Mouse (Mus musculus): ENCODE measurements around the gene Hspa1a. TPM values are rescaled to one million over a fixed set of nuclear protein-coding genes. Genes with fewer than 3 reads are reported as not detected.
"Not testable (repeated sequence)": the region's sequence is repeated elsewhere in the genome, so short reads cannot be mapped to it uniquely, and the experiment has no call there.

The Hspa1a gene
- polyA plus RNA-seq, 1 experiment from 2014 or later = 2.3 TPM

DNA sequence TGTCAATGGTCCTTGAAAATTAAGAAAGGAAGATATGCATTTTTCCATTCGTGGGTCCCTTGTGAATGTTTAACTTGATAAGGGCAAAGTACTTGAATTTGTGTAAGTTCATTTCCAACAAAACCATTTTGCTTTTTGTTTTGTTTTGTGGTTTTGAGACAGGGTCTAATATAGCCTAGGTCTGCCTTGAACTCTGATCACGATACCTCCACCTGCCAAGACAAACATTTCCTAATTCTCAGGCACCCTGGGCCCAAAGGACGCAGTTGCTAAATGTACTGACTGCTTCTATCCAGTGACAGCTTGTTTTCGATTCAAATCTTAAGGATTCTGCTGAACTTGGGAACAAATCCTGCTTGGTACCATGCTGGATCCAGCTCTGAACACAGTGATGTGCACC, 7.7 kb upstream of the Hspa1a start:
- Histone ChIP-seq H3K36me3 (0 out of 2 replicates have a peak, but pooled peaks cover under 1% of the 10 kb centered on the region), H3K27me3 (no peaks in the 10 kb centered on the region), H3K4me3 (no peak overlapping the region), H3K9ac (replicated peaks) (0 out of 2 replicates have a peak overlapping the region, but pooled peaks have one; percentile 20), H3K9me3 (no peaks in the 10 kb centered on the region), H3K4me1 (peaks cover 18% of the 10 kb centered on the region), H3K27ac (replicated peaks) (no peak overlapping the region), H3K4me2 (replicated peaks) (no peak overlapping the region)
- 94% methylated on average over 4 of the region's 4 CpGs for WGBS
- ATAC-seq (ENCODE audit: low FRiP score, low read depth) = no peak

DNA sequence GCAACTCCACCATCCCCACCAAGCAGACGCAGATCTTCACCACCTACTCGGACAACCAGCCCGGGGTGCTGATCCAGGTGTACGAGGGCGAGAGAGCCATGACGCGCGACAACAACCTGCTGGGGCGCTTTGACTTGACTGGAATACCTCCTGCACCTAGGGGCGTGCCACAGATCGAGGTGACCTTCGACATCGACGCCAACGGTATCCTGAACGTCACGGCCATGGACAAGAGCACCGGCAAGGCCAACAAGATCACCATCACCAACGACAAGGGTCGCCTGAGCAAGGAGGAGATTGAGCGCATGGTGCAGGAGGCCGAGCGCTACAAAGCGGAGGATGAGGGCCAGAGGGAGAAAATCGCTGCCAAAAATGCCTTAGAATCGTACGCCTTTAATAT, 6.3 kb upstream of the Hspa1a start:
- H3K4me3 ChIP-seq = no peak overlapping the region
- H3K27ac ChIP-seq (replicated peaks) = no peak overlapping the region
- H3K9me3 ChIP-seq = no peaks in the 10 kb centered on the region
- H3K36me3 ChIP-seq = no peaks in the 10 kb centered on the region
- WGBS = 89% methylated on average over 27 of the region's 27 CpGs
- no peak for ATAC-seq (ENCODE audit: low FRiP score, low read depth)
- peaks cover 18% of the 10 kb centered on the region for H3K4me1 ChIP-seq
- H3K4me2 ChIP-seq (replicated peaks) = no peak overlapping the region
- peaks cover 10% of the 10 kb centered on the region; the same call in 1 of the 2 replicates for H3K27me3 ChIP-seq
- H3K9ac ChIP-seq (replicated peaks) = no peak overlapping the region

DNA sequence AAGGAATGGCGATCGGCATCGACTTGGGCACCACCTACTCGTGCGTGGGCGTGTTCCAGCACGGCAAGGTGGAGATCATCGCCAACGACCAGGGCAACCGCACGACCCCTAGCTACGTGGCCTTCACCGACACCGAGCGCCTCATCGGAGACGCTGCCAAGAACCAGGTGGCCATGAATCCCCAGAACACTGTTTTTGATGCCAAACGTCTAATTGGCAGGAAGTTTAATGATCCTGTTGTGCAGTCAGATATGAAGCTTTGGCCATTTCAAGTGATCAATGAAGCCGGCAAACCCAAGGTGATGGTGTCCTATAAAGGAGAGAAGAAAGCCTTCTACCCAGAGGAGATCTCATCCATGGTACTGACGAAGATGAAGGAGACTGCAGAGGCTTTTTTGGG, 5.0 kb upstream of the Hspa1a start:
- Histone ChIP-seq H3K9ac (replicated peaks) (no peak overlapping the region), H3K4me1 (peaks cover 13% of the 10 kb centered on the region), H3K4me3 (no peak overlapping the region), H3K27me3 (peaks cover 18% of the 10 kb centered on the region; the same call in 1 of the 2 replicates), H3K36me3 (no peaks in the 10 kb centered on the region), H3K4me2 (replicated peaks) (no peak overlapping the region), H3K9me3 (no peaks in the 10 kb centered on the region), H3K27ac (replicated peaks) (no peak overlapping the region)
- ATAC-seq (ENCODE audit: low FRiP score, low read depth) = no peak
- WGBS = 95% methylated on average over 20 of the region's 20 CpGs

DNA sequence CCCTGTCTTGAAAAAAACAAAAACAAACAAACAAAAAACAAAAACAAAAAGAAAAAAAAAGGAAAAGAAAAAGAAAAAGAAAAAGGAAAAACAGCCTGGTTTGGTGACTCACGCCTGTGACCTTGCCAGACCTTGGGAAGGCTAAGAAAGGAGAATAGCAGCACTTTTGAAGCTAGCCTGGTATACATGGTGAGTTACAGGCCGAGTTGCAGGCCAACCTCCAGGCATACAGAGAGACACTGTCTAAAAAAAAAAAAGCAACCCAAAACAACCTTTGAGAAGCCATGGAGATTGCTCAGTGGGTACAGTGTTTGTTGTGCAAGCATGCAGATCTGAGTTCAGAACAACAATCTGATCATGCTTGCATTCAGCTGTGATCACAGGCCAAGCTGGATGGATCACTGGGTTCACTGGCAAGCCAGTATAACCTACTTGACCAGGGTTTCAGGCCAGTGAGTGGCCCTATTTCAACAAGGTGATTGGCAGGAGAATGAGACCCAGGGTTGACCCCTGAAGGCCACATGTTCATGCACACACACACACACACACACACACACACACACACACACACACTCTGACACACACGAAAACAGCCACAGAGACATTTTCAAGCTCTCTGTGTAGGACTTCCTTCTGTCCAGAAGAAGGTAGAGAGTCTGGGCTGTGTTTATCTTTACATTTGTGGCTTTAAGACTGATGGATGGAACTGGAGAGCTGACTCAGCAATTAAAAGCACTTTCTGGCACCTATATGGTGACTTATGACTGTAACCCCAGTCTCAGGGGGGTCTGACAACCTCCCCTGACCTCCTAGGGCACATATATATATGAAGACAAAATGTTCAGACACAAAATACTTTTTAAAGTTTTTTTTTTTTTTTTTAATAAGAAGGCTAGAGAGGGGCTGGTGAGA, 3.9 kb upstream of the Hspa1a start:
- no peaks in the 10 kb centered on the region for H3K9me3 ChIP-seq
- peaks cover 9% of the 10 kb centered on the region for H3K4me1 ChIP-seq
- no peak overlapping the region for H3K4me2 ChIP-seq (replicated peaks)
- ATAC-seq (ENCODE audit: low FRiP score, low read depth) = no peak
- WGBS = 84% methylated on average over 3 of the region's 3 CpGs
- H3K27ac ChIP-seq (replicated peaks) = no peak overlapping the region
- H3K4me3 ChIP-seq = no peak overlapping the region
- H3K9ac ChIP-seq (replicated peaks) = no peak overlapping the region
- H3K36me3 ChIP-seq = no peaks in the 10 kb centered on the region
- H3K27me3 ChIP-seq = peaks cover 18% of the 10 kb centered on the region; the same call in 1 of the 2 replicates

DNA sequence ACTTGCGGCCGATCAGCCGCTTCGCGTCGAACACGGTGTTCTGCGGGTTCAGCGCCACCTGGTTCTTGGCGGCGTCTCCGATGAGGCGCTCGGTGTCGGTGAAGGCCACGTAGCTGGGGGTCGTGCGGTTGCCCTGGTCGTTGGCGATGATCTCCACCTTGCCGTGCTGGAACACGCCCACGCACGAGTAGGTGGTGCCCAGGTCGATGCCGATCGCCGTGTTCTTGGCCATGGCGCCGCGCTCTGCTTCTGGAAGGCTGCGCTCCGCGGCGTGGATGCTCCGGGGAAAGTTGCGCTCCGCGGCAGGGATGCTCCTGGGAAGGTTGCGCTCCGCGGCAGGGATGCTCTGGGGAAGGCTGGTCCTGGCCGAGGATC, 275 bp downstream of the Hspa1a start:
- Histone ChIP-seq H3K4me3 (peak overlapping the region; percentile 35), H3K9ac (replicated peaks) (0 out of 2 replicates have a peak overlapping the region, but pooled peaks have one; percentile 41), H3K27me3 (peaks cover 50% of the 10 kb centered on the region), H3K4me2 (replicated peaks) (peak overlapping the region; percentile 60)
- not testable (repeated sequence) for H3K27ac ChIP-seq (replicated peaks); H3K9me3 ChIP-seq; H3K4me1 ChIP-seq; H3K36me3 ChIP-seq
- peak; percentile 60 for ATAC-seq (ENCODE audit: low FRiP score, low read depth)
- WGBS = under 1% methylated on average over 22 of the region's 43 CpGs

DNA sequence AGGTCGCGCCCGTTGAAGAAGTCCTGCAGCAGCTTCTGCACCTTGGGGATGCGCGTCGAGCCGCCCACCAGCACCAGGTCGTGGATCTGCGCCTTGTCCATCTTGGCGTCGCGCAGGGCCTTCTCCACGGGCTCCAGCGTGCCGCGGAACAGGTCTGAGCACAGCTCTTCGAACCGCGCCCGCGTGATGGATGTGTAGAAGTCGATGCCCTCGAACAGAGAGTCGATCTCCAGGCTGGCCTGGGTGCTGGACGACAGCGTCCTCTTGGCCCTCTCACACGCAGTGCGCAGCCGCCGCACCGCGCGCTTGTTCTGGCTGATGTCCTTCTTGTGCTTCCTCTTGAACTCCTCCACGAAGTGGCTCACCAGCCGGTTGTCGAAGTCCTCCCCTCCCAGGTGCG, 1.1 kb downstream of the Hspa1a start:
- 38% methylated on average over 27 of the region's 37 CpGs for WGBS
- H3K4me2 ChIP-seq (replicated peaks); H3K27ac ChIP-seq (replicated peaks); H3K4me1 ChIP-seq; H3K36me3 ChIP-seq; H3K9me3 ChIP-seq; H3K9ac ChIP-seq (replicated peaks); ATAC-seq (ENCODE audit: low FRiP score, low read depth); H3K4me3 ChIP-seq: not testable (repeated sequence)
- H3K27me3 ChIP-seq = peaks cover 50% of the 10 kb centered on the region

DNA sequence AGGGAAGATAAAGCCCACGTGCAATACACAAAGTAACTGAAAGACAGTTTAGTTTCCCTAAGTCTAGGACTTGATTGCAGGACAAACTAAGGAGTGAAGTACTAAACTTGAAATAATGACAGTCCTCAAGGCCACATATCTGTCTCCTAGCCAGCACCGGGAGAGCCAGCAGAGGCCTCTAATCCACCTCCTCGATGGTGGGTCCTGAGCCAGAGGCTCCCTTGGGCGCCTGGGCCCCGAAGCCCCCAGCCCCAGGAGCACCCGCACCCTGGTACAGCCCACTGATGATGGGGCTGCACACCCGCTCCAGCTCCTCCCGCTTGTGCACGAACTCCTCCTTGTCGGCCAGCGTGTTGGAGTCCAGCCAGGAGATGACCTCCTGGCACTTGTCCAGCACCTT, 2.1 kb downstream of the Hspa1a start, which contains the start of gene Gm20481:
Gm20481 (plus strand) TSS at position 91 of the 400 bp plus-strand sequence.
- not testable (repeated sequence) for H3K4me1 ChIP-seq; H3K4me3 ChIP-seq; ATAC-seq (ENCODE audit: low FRiP score, low read depth); H3K9ac ChIP-seq (replicated peaks); H3K36me3 ChIP-seq; H3K4me2 ChIP-seq (replicated peaks); H3K9me3 ChIP-seq; H3K27ac ChIP-seq (replicated peaks)
- H3K27me3 ChIP-seq = peaks cover 53% of the 10 kb centered on the region
- 67% methylated on average over 7 of the region's 11 CpGs for WGBS

DNA sequence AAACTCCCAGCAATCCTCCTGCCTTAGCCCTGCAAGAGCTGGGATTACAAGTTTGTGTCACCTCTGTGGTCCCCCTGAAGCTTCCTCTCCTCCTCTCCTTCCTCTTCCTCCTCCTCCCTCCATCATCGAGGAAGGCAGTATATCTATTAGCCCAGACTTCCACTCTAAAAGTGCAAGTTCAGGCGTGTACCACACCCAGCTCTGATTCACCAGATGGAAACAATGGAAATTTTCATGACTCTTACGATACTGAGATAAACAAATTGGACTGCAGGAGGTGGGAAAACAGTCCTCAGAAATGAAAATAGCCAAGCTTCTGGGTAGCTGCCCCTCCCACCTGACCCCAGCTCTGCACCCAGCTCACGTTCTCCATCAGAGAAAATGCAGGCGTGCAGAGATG, 6.3 kb downstream of the Hspa1a start:
- Histone ChIP-seq H3K9ac (replicated peaks) (no peak overlapping the region), H3K4me1 (no peaks in the 10 kb centered on the region), H3K9me3 (no peaks in the 10 kb centered on the region), H3K4me2 (replicated peaks) (no peak overlapping the region), H3K27ac (replicated peaks) (no peak overlapping the region), H3K36me3 (no peaks in the 10 kb centered on the region), H3K27me3 (peaks cover 64% of the 10 kb centered on the region), H3K4me3 (no peak overlapping the region)
- 82% methylated on average over 5 of the region's 5 CpGs for WGBS
- no peak for ATAC-seq (ENCODE audit: low FRiP score, low read depth)

DNA sequence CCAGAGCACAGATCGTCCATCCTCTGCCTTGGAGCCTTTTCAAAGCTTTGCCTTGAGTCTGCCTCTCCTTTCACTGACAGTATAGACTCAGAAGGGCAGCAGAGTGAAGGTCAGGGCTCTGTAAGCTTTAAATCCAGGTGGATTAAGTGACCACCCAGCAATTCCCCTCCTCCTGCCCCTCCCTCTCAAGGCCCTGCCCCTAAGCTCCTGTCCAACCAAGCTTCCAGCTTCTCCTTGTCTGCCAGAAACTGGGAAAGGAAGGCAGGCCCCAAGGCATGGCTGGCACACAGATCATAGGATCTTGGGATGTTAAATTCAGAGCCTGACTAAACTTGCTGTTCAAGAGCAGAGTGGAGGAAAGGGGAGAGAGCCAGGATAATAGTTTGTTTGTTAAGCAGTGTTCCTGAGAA, 7.3 kb downstream of the Hspa1a start:
- H3K4me2 ChIP-seq (replicated peaks) = no peak overlapping the region
- H3K9me3 ChIP-seq = no peaks in the 10 kb centered on the region
- H3K27me3 ChIP-seq = peaks cover 68% of the 10 kb centered on the region
- no peaks in the 10 kb centered on the region for H3K36me3 ChIP-seq
- no peak overlapping the region for H3K27ac ChIP-seq (replicated peaks)
- no peak overlapping the region for H3K9ac ChIP-seq (replicated peaks)
- peaks cover 7% of the 10 kb centered on the region for H3K4me1 ChIP-seq
- no peak for ATAC-seq (ENCODE audit: low FRiP score, low read depth)
- 5% methylated on average over 1 of the region's 1 CpGs for WGBS
- H3K4me3 ChIP-seq = no peak overlapping the region

DNA sequence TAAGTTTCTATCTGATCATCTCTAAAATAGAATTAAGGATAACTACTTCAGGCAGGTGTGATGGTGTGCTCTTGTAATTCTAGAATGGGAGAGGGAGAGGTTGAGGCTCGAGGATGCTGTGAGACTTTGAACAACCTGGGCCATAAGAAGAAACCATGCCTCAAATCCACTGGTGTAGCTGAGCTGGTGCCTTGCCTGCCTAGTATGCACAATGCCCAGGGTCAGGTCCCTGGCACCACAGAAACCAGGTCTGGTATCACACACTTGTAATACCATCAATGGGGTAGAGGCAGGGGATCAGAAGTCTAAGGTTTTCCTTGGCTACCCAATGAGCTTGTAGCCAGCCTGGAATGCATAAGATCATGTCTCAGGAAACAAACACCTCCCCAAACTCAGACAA, 9.1 kb downstream of the Hspa1a start:
- no peak for ATAC-seq (ENCODE audit: low FRiP score, low read depth)
- H3K4me1 ChIP-seq = peaks cover 11% of the 10 kb centered on the region
- no peak overlapping the region for H3K9ac ChIP-seq (replicated peaks)
- 64% methylated on average over 1 of the region's 1 CpGs for WGBS
- H3K4me3 ChIP-seq = no peak overlapping the region
- H3K9me3 ChIP-seq = no peaks in the 10 kb centered on the region
- H3K27ac ChIP-seq (replicated peaks) = no peak overlapping the region
- no peak overlapping the region for H3K4me2 ChIP-seq (replicated peaks)
- H3K36me3 ChIP-seq = no peaks in the 10 kb centered on the region
- peaks cover 52% of the 10 kb centered on the region for H3K27me3 ChIP-seq

DNA sequence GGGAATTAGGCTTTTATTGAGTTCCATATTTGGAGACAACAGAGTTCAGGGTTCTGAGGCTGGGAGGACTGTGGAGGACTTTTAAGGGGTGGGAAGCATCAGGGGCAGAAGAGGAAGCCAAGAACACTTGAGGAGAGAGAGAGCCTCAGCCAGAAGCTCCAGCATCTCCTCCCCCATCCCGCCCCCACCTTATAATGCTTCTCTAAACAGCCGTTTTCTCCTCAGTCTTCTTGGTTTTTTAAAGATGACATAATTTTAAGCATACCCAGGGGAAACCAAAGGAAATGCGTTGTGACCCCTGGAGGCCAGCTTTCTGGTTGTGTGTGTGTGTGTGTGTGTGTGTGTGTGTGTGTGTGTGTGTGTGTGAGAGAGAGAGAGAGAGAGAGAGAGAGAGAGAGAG, 9.8 kb downstream of the Hspa1a start:
- H3K4me3 ChIP-seq = no peak overlapping the region
- no peaks in the 10 kb centered on the region for H3K36me3 ChIP-seq
- H3K4me1 ChIP-seq = peaks cover 11% of the 10 kb centered on the region
- no peaks in the 10 kb centered on the region for H3K9me3 ChIP-seq
- H3K4me2 ChIP-seq (replicated peaks) = no peak overlapping the region
- H3K27ac ChIP-seq (replicated peaks) = no peak overlapping the region
- peaks cover 49% of the 10 kb centered on the region for H3K27me3 ChIP-seq
- 37% methylated on average over 3 of the region's 3 CpGs for WGBS
- no peak for ATAC-seq (ENCODE audit: low FRiP score, low read depth)
- H3K9ac ChIP-seq (replicated peaks) = no peak overlapping the region

DNA sequence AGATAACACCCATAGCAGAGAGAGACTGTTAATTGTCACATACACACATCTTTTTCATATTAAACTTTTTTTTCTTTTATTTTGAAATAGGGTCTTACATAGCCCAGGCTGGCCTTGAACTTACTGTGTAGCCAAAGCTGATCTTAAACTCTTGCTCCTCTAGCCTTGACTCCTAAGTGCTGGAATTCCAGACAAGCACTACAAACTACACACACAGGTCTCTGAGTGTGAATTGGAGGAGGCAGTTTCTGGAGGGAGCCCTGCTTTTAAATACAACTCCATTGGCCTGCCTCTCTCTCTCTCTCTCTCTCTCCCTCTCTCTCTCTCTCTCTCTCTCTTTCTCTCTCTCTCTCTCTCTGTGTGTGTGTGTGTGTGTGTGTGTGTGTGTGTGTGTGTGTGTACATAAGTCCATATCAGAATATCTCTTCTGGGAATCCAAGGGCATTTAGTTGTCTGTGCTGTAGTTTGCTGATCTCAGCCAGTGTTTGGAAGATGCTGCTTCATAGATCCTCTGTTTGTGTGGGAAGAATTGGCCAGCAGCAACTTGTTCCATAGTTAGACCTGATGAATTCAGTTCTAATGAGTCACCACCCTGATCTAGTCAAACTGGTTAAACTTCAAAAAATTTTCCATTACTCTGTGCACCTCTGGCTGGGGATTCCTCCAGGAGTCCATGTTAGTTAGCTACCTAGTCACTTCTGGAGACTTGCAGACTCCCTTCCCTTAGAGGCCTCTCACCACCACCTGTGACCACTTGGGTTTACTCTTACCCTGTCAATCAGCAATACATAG, 11.1 kb downstream of the Hspa1a start:
- no peak for ATAC-seq (ENCODE audit: low FRiP score, low read depth)
- peaks cover 11% of the 10 kb centered on the region for H3K4me1 ChIP-seq
- H3K27ac ChIP-seq (replicated peaks) = no peak overlapping the region
- H3K4me3 ChIP-seq = no peak overlapping the region
- no peak overlapping the region for H3K9ac ChIP-seq (replicated peaks)
- H3K9me3 ChIP-seq = no peaks in the 10 kb centered on the region
- no peaks in the 10 kb centered on the region for H3K36me3 ChIP-seq
- H3K4me2 ChIP-seq (replicated peaks) = no peak overlapping the region
- H3K27me3 ChIP-seq = peaks cover 51% of the 10 kb centered on the region

Data from midbrain, embryonic 12.5 days (tissue).